41 mouse cellular contexts compared by ENCODE assay signal in genomic region chr9:119212996-119213395, GRCm38 (mm10). TPM values are rescaled to one million over a fixed set of nuclear protein-coding genes. Genes with fewer than 3 reads are reported as not detected.
"Had no signal": no experiment of that assay in that cellular context is flagged by ENCODE, and none has a peak within 500 bp of the region (broad histone marks: within the 10 kb centered on the region; RNA-seq: fewer than 3 reads in every experiment).

No protein-coding gene starts in this region.

- H3K4me2 ChIP-seq: heart, embryonic 12.5 days; heart, embryonic 13.5 days; heart, embryonic 15.5 days; hindbrain, embryonic 12.5 days; hindbrain, embryonic 13.5 days; hindbrain, embryonic 14.5 days; hindbrain, embryonic 15.5 days; intestine, embryonic 15.5 days; kidney, embryonic 15.5 days had no signal

- H3K27me3 ChIP-seq: heart, embryonic 12.5 days; heart, embryonic 13.5 days; heart, embryonic 15.5 days; hindbrain, embryonic 12.5 days; hindbrain, embryonic 13.5 days; hindbrain, embryonic 15.5 days; intestine, embryonic 15.5 days; kidney, embryonic 15.5 days had no signal

- H3K4me1 ChIP-seq: heart, embryonic 12.5 days; heart, embryonic 13.5 days; heart, embryonic 15.5 days; hindbrain, embryonic 10.5 days; hindbrain, embryonic 12.5 days; hindbrain, embryonic 13.5 days; hindbrain, embryonic 15.5 days; intestine, embryonic 15.5 days; kidney, embryonic 15.5 days had no signal

- ATAC-seq: hindbrain, embryonic 16.5 days; hindbrain, postnatal 0 days; inflammation-experienced regulatory T-cells, adult 6 months; intestine, embryonic 15.5 days; intestine, embryonic 16.5 days; intestine, postnatal 0 days had no signal

- H3K9me3 ChIP-seq: heart, embryonic 15.5 days; hindbrain, embryonic 10.5 days; hindbrain, embryonic 12.5 days; hindbrain, embryonic 13.5 days; hindbrain, embryonic 15.5 days; intestine, embryonic 15.5 days; kidney, embryonic 15.5 days had no signal

- H3K9ac ChIP-seq: heart, embryonic 12.5 days; heart, embryonic 13.5 days; heart, embryonic 15.5 days; hindbrain, embryonic 12.5 days; hindbrain, embryonic 13.5 days; hindbrain, embryonic 14.5 days; hindbrain, embryonic 15.5 days; intestine, embryonic 15.5 days; kidney, embryonic 15.5 days had no signal

- H3K36me3 ChIP-seq: heart, embryonic 15.5 days; hindbrain, embryonic 10.5 days; intestine, embryonic 15.5 days had no signal

- H3K4me3 ChIP-seq: heart, embryonic 12.5 days; heart, embryonic 13.5 days; heart, embryonic 15.5 days; hindbrain, embryonic 10.5 days; hindbrain, embryonic 12.5 days; hindbrain, embryonic 13.5 days; hindbrain, embryonic 15.5 days; intestine, embryonic 15.5 days; kidney, embryonic 15.5 days; layer of hippocampus, adult 2 months; left cerebral cortex, adult 2 months had no signal

- H3K27ac ChIP-seq: heart, embryonic 13.5 days; heart, embryonic 15.5 days; hindbrain, embryonic 10.5 days; hindbrain, embryonic 12.5 days; hindbrain, embryonic 13.5 days; hindbrain, embryonic 14.5 days; hindbrain, embryonic 15.5 days; hindbrain, postnatal 0 days; intestine, embryonic 15.5 days; kidney, embryonic 15.5 days; kidney, postnatal 0 days; layer of hippocampus, adult 2 months; left cerebral cortex, adult 2 months had no signal

- DNase-seq: heart, postnatal 10 days; heart, postnatal 14 days; heart, postnatal 36 days; heart, postnatal 4 days; kidney, adult 11 months; kidney, adult 18-20 months; kidney, adult 2 months; kidney, adult 8-10 months; kidney, adult 9 months; kidney, postnatal 10 days; kidney, postnatal 14 days; kidney, postnatal 36 days; kidney, postnatal 4 days; layer of hippocampus, adult 9-11 months; layer of hippocampus, postnatal 36 days had no signal

RNA-seq across cellular contexts. Expression of gene Slc22a13, which starts 4.1 kb away (rescaled TPM):
- polyA plus RNA-seq: heart, embryonic 12.5 days; heart, embryonic 13.5 days; heart, embryonic 14.5 days; heart, embryonic 15.5 days; heart, embryonic 16.5 days; heart, postnatal 0 days; hindbrain, embryonic 10.5 days; hindbrain, embryonic 11.5 days; hindbrain, embryonic 13.5 days; hindbrain, embryonic 14.5 days; hindbrain, embryonic 15.5 days; hindbrain, embryonic 16.5 days; hindbrain, postnatal 0 days; inflammation-experienced regulatory T-cells, adult 6 months; intestine, embryonic 14.5 days; intestine, embryonic 15.5 days; intestine, embryonic 16.5 days; intestine, postnatal 0 days had no signal

RNA-seq across cellular contexts. Expression of gene Gm47289, which starts 54.0 kb away (rescaled TPM):
- polyA plus RNA-seq: heart, embryonic 12.5 days; heart, embryonic 14.5 days; heart, embryonic 15.5 days; heart, embryonic 16.5 days; heart, postnatal 0 days; hindbrain, embryonic 10.5 days; hindbrain, embryonic 11.5 days; hindbrain, embryonic 12.5 days; hindbrain, embryonic 13.5 days; hindbrain, embryonic 14.5 days; hindbrain, embryonic 15.5 days; hindbrain, embryonic 16.5 days; hindbrain, postnatal 0 days; inflammation-experienced regulatory T-cells, adult 6 months; intestine, embryonic 14.5 days; intestine, embryonic 15.5 days; intestine, embryonic 16.5 days; intestine, postnatal 0 days; kidney, adult 2 months; kidney, embryonic 14.5 days; kidney, embryonic 15.5 days; kidney, embryonic 16.5 days; kidney, postnatal 0 days; large intestine, adult 2 months had no signal

RNA-seq across cellular contexts. Expression of gene Acaa1b, which starts 56.1 kb away (rescaled TPM):
- polyA plus RNA-seq: inflammation-experienced regulatory T-cells, adult 6 months had no signal
